Mouse (Mus musculus) neural tube, embryonic 11.5 days (tissue): Measurements from ENCODE around the gene Dync1li2. TPM values are rescaled to one million over a fixed set of nuclear protein-coding genes. Genes with fewer than 3 reads are reported as not detected.

ENCODE experiments used
- ATAC-seq: fragments of 200-750 bp; cut with Nextera tagmentation; 2 replicates; pipeline ENCODE4 v1.8.0; 2017; ENCODE audit warnings: moderate number of reproducible peaks, mild to moderate bottlenecking, moderate TSS enrichment, moderate library complexity; ENCODE audit not compliant: insufficient read depth, low FRiP score, low TSS enrichment
- DNase-seq: peaks from one replicate; pipeline ENCODE4 v3.0.0-alpha.2; 2015; ENCODE audit warnings: low spot score
- H3K27ac ChIP-seq: fragments of 300-500 bp; sonication (generic); 2 replicates; pipeline ENCODE4 v1.5.1; 2014; ENCODE audit warnings: low read depth, mild to moderate bottlenecking, low read length
- H3K27me3 ChIP-seq: fragments of 300-500 bp; sonication (generic); 2 replicates; pipeline ENCODE4 v1.6.1; 2014; ENCODE audit warnings: mild to moderate bottlenecking, low read length, mixed read lengths; ENCODE audit not compliant: control insufficient read depth, insufficient read depth
- H3K36me3 ChIP-seq: fragments of 300-500 bp; sonication (generic); 2 replicates; pipeline ENCODE4 v1.6.1; 2014; ENCODE audit warnings: mild to moderate bottlenecking, low read length, moderate library complexity, mixed read lengths; ENCODE audit not compliant: control insufficient read depth, insufficient read depth
- H3K4me1 ChIP-seq: fragments of 300-500 bp; sonication (generic); 2 replicates; pipeline ENCODE4 v1.6.1; 2014; ENCODE audit warnings: low read length, mixed read lengths; ENCODE audit not compliant: control insufficient read depth, insufficient read depth
- H3K4me2 ChIP-seq: fragments of 300-500 bp; sonication (generic); 2 replicates; pipeline ENCODE4 v1.6.1; 2014; ENCODE audit warnings: low read depth, mild to moderate bottlenecking, moderate library complexity
- H3K4me3 ChIP-seq: fragments of 300-500 bp; sonication (generic); 2 replicates; pipeline ENCODE4 v1.5.1; 2014; ENCODE audit warnings: low read depth, low read length
- H3K9ac ChIP-seq: fragments of 300-500 bp; sonication (generic); 2 replicates; pipeline ENCODE4 v1.6.1; 2014; ENCODE audit warnings: mild to moderate bottlenecking, low read length
- H3K9me3 ChIP-seq: fragments of 300-500 bp; sonication (generic); 2 replicates; pipeline ENCODE4 v1.6.1; 2016; ENCODE audit warnings: low read length; ENCODE audit not compliant: control insufficient read depth
- WGBS: fragments of 180-500 bp; shearing (Covaris S2); extraction: QIAGEN DNeasy Blood & Tissue Kit; methylation state at CpG from one replicate; pipeline ENCODE4 v1.1.7; 2014; 5-methylcytosine and 5-hydroxymethylcytosine counted together
- polyA plus RNA-seq: library from polyadenylated mRNA; unstranded; fragments of >200 nt; fragmentation: Nextera tagmentation; extraction: Ambion mirVana; gene quantifications from 2 replicates; pipeline ENCODE4 v1.2.1, GENCODE M21; 2014

Dync1li2 gene
- polyA plus RNA-seq, 1 experiment from 2014 or later = 82.2 TPM

GRCm38 (mm10) chr8:104393767-104394166 lies 49.1 kb downstream of the Dync1li2 start:
- Histone ChIP-seq H3K4me3 (no peak overlapping the region), H3K4me1 (peaks cover 7% of the 10 kb centered on the region; the same call in 1 of the 2 replicates), H3K27ac (no peak overlapping the region), H3K36me3 (no peaks in the 10 kb centered on the region), H3K27me3 (no peaks in the 10 kb centered on the region), H3K9me3 (no peaks in the 10 kb centered on the region), H3K4me2 (no peak overlapping the region), H3K9ac (no peak overlapping the region)
- ATAC-seq (no peak), DNase-seq (peak; percentile 4)
- WGBS = 90% methylated on average over 6 of the region's 6 CpGs

- Histone ChIP-seq H3K27me3 (no peaks in the 10 kb centered on the region), H3K4me2 (no peak overlapping the region), H3K9ac (no peak overlapping the region), H3K4me1 (peaks cover 7% of the 10 kb centered on the region; the same call in 1 of the 2 replicates), H3K4me3 (no peak overlapping the region), H3K36me3 (no peaks in the 10 kb centered on the region), H3K27ac (no peak overlapping the region), H3K9me3 (no peaks in the 10 kb centered on the region)
- ATAC-seq (no peak), DNase-seq (no peak)
- 98% methylated on average over 7 of the region's 7 CpGs for WGBS
Measured at GRCm38 (mm10) chr8:104393139-104393538, 49.7 kb downstream of the Dync1li2 start.

- H3K27me3 ChIP-seq = no peaks in the 10 kb centered on the region
- H3K4me2 ChIP-seq = no peak overlapping the region
- H3K9me3 ChIP-seq = no peaks in the 10 kb centered on the region
- 89% methylated on average over 8 of the region's 8 CpGs for WGBS
- H3K36me3 ChIP-seq = no peaks in the 10 kb centered on the region
- DNase-seq = peak; percentile 7
- no peak for ATAC-seq
- H3K27ac ChIP-seq = no peak overlapping the region
- no peak overlapping the region for H3K4me3 ChIP-seq
- H3K9ac ChIP-seq = no peak overlapping the region
- peaks cover 13% of the 10 kb centered on the region for H3K4me1 ChIP-seq
Measured at GRCm38 (mm10) chr8:104390245-104390644, 52.6 kb downstream of the Dync1li2 start.

GRCm38 (mm10) chr8:104387980-104388379 lies 54.9 kb downstream of the Dync1li2 start:
- no peak for DNase-seq
- no peak overlapping the region for H3K27ac ChIP-seq
- peaks cover 9% of the 10 kb centered on the region for H3K4me1 ChIP-seq
- no peaks in the 10 kb centered on the region for H3K27me3 ChIP-seq
- no peaks in the 10 kb centered on the region for H3K9me3 ChIP-seq
- H3K4me3 ChIP-seq = no peak overlapping the region
- no peak overlapping the region for H3K9ac ChIP-seq
- H3K4me2 ChIP-seq = no peak overlapping the region
- 83% methylated on average over 2 of the region's 2 CpGs for WGBS
- H3K36me3 ChIP-seq = no peaks in the 10 kb centered on the region
- ATAC-seq = no peak

- H3K27me3 ChIP-seq = no peaks in the 10 kb centered on the region
- H3K9me3 ChIP-seq = no peaks in the 10 kb centered on the region
- no peaks in the 10 kb centered on the region for H3K36me3 ChIP-seq
- H3K4me1 ChIP-seq = peaks cover 10% of the 10 kb centered on the region
- DNase-seq (no peak), ATAC-seq (no peak)
- no peak overlapping the region for H3K9ac ChIP-seq
- no peak overlapping the region for H3K4me2 ChIP-seq
- no peak overlapping the region for H3K4me3 ChIP-seq
- H3K27ac ChIP-seq = no peak overlapping the region
- WGBS = 55% methylated on average over 7 of the region's 7 CpGs
Measured at GRCm38 (mm10) chr8:104387501-104387900, 55.3 kb downstream of the Dync1li2 start.

- Histone ChIP-seq H3K27ac (no peak overlapping the region), H3K9ac (no peak overlapping the region), H3K27me3 (no peaks in the 10 kb centered on the region), H3K4me3 (no peak overlapping the region), H3K9me3 (no peaks in the 10 kb centered on the region), H3K4me2 (no peak overlapping the region), H3K4me1 (peaks cover 12% of the 10 kb centered on the region), H3K36me3 (no peaks in the 10 kb centered on the region)
- ATAC-seq = no peak
- 21% methylated on average over 4 of the region's 4 CpGs for WGBS
- DNase-seq = no peak
Measured at GRCm38 (mm10) chr8:104386693-104387092, 56.2 kb downstream of the Dync1li2 start.

GRCm38 (mm10) chr8:104383977-104384376 lies 58.9 kb downstream of the Dync1li2 start:
- peaks cover 15% of the 10 kb centered on the region for H3K4me1 ChIP-seq

GRCm38 (mm10) chr8:104383296-104383695 lies 59.6 kb downstream of the Dync1li2 start:
- ATAC-seq (no peak), DNase-seq (no peak)
- H3K4me2 ChIP-seq = no peak overlapping the region
- H3K36me3 ChIP-seq = no peaks in the 10 kb centered on the region
- no peak overlapping the region for H3K27ac ChIP-seq
- peaks cover 15% of the 10 kb centered on the region for H3K4me1 ChIP-seq
- WGBS = 88% methylated on average over 2 of the region's 2 CpGs
- no peak overlapping the region for H3K9ac ChIP-seq
- no peaks in the 10 kb centered on the region for H3K27me3 ChIP-seq
- no peaks in the 10 kb centered on the region for H3K9me3 ChIP-seq
- no peak overlapping the region for H3K4me3 ChIP-seq

More at GRCm38 (mm10) chr8:104383977-104384376, 58.9 kb downstream of the Dync1li2 start:
- no peak overlapping the region for H3K9ac ChIP-seq
- no peak for DNase-seq
- no peak overlapping the region for H3K27ac ChIP-seq
- H3K9me3 ChIP-seq = no peaks in the 10 kb centered on the region
- WGBS = 77% methylated on average over 3 of the region's 3 CpGs
- H3K4me3 ChIP-seq = no peak overlapping the region
- no peaks in the 10 kb centered on the region for H3K27me3 ChIP-seq
- no peak overlapping the region for H3K4me2 ChIP-seq
- no peaks in the 10 kb centered on the region for H3K36me3 ChIP-seq
- no peak for ATAC-seq

- Histone ChIP-seq H3K9me3 (no peaks in the 10 kb centered on the region), H3K4me2 (no peak overlapping the region), H3K4me3 (no peak overlapping the region), H3K27me3 (no peaks in the 10 kb centered on the region), H3K4me1 (peaks cover 9% of the 10 kb centered on the region; the same call in 1 of the 2 replicates), H3K9ac (no peak overlapping the region), H3K27ac (no peak overlapping the region), H3K36me3 (no peaks in the 10 kb centered on the region)
- ATAC-seq (no peak), DNase-seq (no peak)
- 88% methylated on average over 5 of the region's 5 CpGs for WGBS
Measured at GRCm38 (mm10) chr8:104380961-104381411, 61.9 kb downstream of the Dync1li2 start.
